Mouse (Mus musculus) stomach, embryonic 16.5 days (tissue): ENCODE data around the gene Prokr2. TPM values are rescaled to one million over a fixed set of nuclear protein-coding genes. Genes with fewer than 3 reads are reported as not detected.
"Not testable (repeated sequence)": the region's sequence is repeated elsewhere in the genome, so short reads cannot be mapped to it uniquely, and the experiment has no call there.

Experiments
- ATAC-seq: fragments of 200-750 bp; cut with Nextera tagmentation; 2 replicates; pipeline ENCODE4 v1.8.0; 2017; ENCODE audit warnings: moderate number of reproducible peaks, moderate TSS enrichment; ENCODE audit not compliant: insufficient read depth, low FRiP score
- H3K27ac ChIP-seq: fragments of 300-500 bp; sonication (generic); 2 replicates; pipeline ENCODE4 v1.5.1; 2014; ENCODE audit warnings: low read length
- H3K27me3 ChIP-seq: fragments of 300-500 bp; sonication (generic); 2 replicates; pipeline ENCODE4 v1.6.1; 2014; ENCODE audit warnings: low read length, control low read depth, mixed read lengths; ENCODE audit not compliant: control insufficient read depth, insufficient read depth
- H3K36me3 ChIP-seq: fragments of 300-500 bp; sonication (generic); 2 replicates; pipeline ENCODE4 v1.6.1; 2014; ENCODE audit warnings: low read length; ENCODE audit not compliant: control insufficient read depth, insufficient read depth
- H3K4me1 ChIP-seq: fragments of 300-500 bp; sonication (generic); 2 replicates; pipeline ENCODE4 v1.6.1; 2014; ENCODE audit warnings: low read length, control low read depth, mixed read lengths; ENCODE audit not compliant: control insufficient read depth, insufficient read depth
- H3K4me2 ChIP-seq: fragments of 300-500 bp; sonication (generic); 2 replicates; pipeline ENCODE4 v1.6.1; 2014; ENCODE audit warnings: low read depth, low read length, mixed read lengths
- H3K4me3 ChIP-seq: fragments of 300-500 bp; sonication (generic); replicated peaks from 2 replicates; pipeline ENCODE4 v1.5.1; 2014; ENCODE audit warnings: mild to moderate bottlenecking, low read length
- H3K9ac ChIP-seq: fragments of 300-500 bp; sonication (generic); 2 replicates; pipeline ENCODE4 v1.6.1; 2014; ENCODE audit warnings: low read length
- H3K9me3 ChIP-seq: fragments of 300-500 bp; sonication (generic); replicated peaks from 2 replicates; pipeline ENCODE4 v1.6.1; 2016; ENCODE audit warnings: low read length, control low read depth; ENCODE audit not compliant: control insufficient read depth
- WGBS: fragments of 180-500 bp; shearing (Covaris S2); extraction: QIAGEN DNeasy Blood & Tissue Kit; methylation state at CpG from one replicate; pipeline ENCODE4 v1.1.7; 2014; 5-methylcytosine and 5-hydroxymethylcytosine counted together
- polyA plus RNA-seq: library from polyadenylated mRNA; unstranded; fragments of >200 nt; fragmentation: Nextera tagmentation; extraction: Ambion mirVana; gene quantifications from 2 replicates; pipeline ENCODE4 v1.2.1, GENCODE M21; 2015

Gene Prokr2
- polyA plus RNA-seq, 1 experiment from 2014 or later, result 0.23 TPM

GRCm38 (mm10) chr2:132301436-132301835, 83.8 kb downstream of the Prokr2 start:
- no peak for ATAC-seq

GRCm38 (mm10) chr2:132298250-132298649, 87.0 kb downstream of the Prokr2 start:
- ATAC-seq, result no peak
- Histone ChIP-seq H3K9me3 (no peaks in the 10 kb centered on the region), H3K27ac (no peak overlapping the region), H3K27me3 (no peaks in the 10 kb centered on the region), H3K36me3 (0 out of 2 replicates have a peak, but pooled peaks cover 20% of the 10 kb centered on the region), H3K4me1 (no peaks in the 10 kb centered on the region), H3K4me3 (no peak overlapping the region), H3K4me2 (no peak overlapping the region), H3K9ac (no peak overlapping the region)
- WGBS, result 92% methylated on average over 4 of the region's 4 CpGs

More at GRCm38 (mm10) chr2:132301436-132301835, 83.8 kb downstream of the Prokr2 start:
- no peak overlapping the region for H3K9ac ChIP-seq
- H3K36me3 ChIP-seq, result peaks cover 14% of the 10 kb centered on the region; the same call in 1 of the 2 replicates
- H3K4me1 ChIP-seq, result no peaks in the 10 kb centered on the region
- 93% methylated on average over 4 of the region's 4 CpGs for WGBS
- no peaks in the 10 kb centered on the region for H3K27me3 ChIP-seq
- no peak overlapping the region for H3K4me3 ChIP-seq
- no peak overlapping the region for H3K27ac ChIP-seq
- H3K9me3 ChIP-seq, result no peaks in the 10 kb centered on the region
- no peak overlapping the region for H3K4me2 ChIP-seq

GRCm38 (mm10) chr2:132293694-132294450, 91.4 kb downstream of the Prokr2 start:
- Histone ChIP-seq H3K36me3 (0 out of 2 replicates have a peak, but pooled peaks cover 13% of the 10 kb centered on the region), H3K9me3 (no peaks in the 10 kb centered on the region), H3K4me1 (peaks cover 10% of the 10 kb centered on the region; the same call in 1 of the 2 replicates), H3K4me3 (no peak overlapping the region), H3K27ac (no peak overlapping the region), H3K27me3 (no peaks in the 10 kb centered on the region), H3K9ac (no peak overlapping the region), H3K4me2 (no peak overlapping the region)
- 85% methylated on average over 10 of the region's 10 CpGs for WGBS
- ATAC-seq, result no peak

- 40% methylated on average over 4 of the region's 4 CpGs for WGBS
- Histone ChIP-seq H3K4me2 (no peak overlapping the region), H3K4me1 (peaks cover 10% of the 10 kb centered on the region; the same call in 1 of the 2 replicates), H3K9me3 (no peaks in the 10 kb centered on the region), H3K27me3 (no peaks in the 10 kb centered on the region), H3K4me3 (no peak overlapping the region), H3K27ac (no peak overlapping the region), H3K9ac (no peak overlapping the region), H3K36me3 (0 out of 2 replicates have a peak, but pooled peaks cover 8% of the 10 kb centered on the region)
- ATAC-seq, result no peak
Observed at GRCm38 (mm10) chr2:132292083-132292482, 93.2 kb downstream of the Prokr2 start.

DNA sequence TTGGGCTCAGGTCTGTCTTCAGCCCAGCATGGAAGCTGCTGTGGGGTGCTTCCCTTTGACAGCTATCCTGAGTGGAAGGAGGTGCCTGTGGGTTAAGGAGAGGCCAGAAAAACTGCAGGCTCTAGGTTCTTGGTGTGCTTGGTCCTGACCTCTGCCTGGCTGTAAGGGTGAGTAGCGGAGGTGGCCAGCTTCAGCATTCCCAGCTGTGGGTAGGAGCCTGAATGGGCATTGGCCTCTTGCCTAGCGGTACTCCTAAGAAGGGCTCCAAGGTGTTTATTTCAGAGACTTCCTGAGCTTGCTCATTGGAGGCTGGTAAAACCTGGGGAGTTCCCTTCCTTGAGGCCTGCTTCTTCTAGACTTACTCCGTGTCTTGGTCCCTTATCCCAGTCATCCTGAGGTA, 94.0 kb downstream of the Prokr2 start:
- no peaks in the 10 kb centered on the region for H3K9me3 ChIP-seq
- H3K27ac ChIP-seq, result no peak overlapping the region; the same call in 1 of the 2 replicates
- WGBS, result 75% methylated on average over 3 of the region's 3 CpGs
- no peak overlapping the region for H3K4me3 ChIP-seq
- peaks cover 10% of the 10 kb centered on the region; the same call in 1 of the 2 replicates for H3K4me1 ChIP-seq
- no peak overlapping the region for H3K9ac ChIP-seq
- no peaks in the 10 kb centered on the region for H3K27me3 ChIP-seq
- ATAC-seq, result no peak
- H3K36me3 ChIP-seq, result 0 out of 2 replicates have a peak, but pooled peaks cover 8% of the 10 kb centered on the region
- no peak overlapping the region for H3K4me2 ChIP-seq

DNA sequence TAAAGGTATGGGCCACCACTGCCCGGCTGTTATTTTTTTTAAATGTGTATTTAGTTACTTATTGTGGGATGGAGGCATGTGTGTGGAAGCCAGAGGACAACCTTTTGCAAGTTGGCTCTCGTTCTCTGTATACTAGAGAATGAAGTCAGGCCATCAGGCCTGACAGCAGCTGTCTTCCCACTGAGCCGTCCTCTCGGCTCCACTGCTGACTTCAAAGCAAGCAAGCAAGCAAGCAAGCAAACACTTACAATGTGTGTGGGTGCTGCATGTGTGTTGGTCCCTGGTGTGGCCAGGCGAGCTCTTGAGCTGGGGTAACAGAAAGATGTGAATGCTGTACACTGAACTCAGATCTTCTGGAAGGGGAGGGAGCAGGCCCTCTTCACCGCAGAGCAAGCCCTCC, 94.4 kb downstream of the Prokr2 start:
- Histone ChIP-seq H3K27ac (no peak overlapping the region; the same call in 1 of the 2 replicates), H3K4me3 (no peak overlapping the region), H3K4me1 (peaks cover 10% of the 10 kb centered on the region; the same call in 1 of the 2 replicates), H3K9ac (no peak overlapping the region), H3K27me3 (no peaks in the 10 kb centered on the region), H3K9me3 (no peaks in the 10 kb centered on the region), H3K36me3 (0 out of 2 replicates have a peak, but pooled peaks cover 8% of the 10 kb centered on the region), H3K4me2 (no peak overlapping the region)
- WGBS, result 74% methylated on average over 6 of the region's 6 CpGs
- ATAC-seq, result no peak

- H3K9me3 ChIP-seq, H3K27ac ChIP-seq, H3K27me3 ChIP-seq, H3K4me2 ChIP-seq, H3K4me3 ChIP-seq, H3K9ac ChIP-seq, ATAC-seq, H3K36me3 ChIP-seq: not testable (repeated sequence)
- 61% methylated on average over 5 of the region's 7 CpGs for WGBS
- H3K4me1 ChIP-seq, result peaks cover 19% of the 10 kb centered on the region
Observed at GRCm38 (mm10) chr2:132289213-132289612, 96.0 kb downstream of the Prokr2 start.

Other genes with a start within 250 kb of the Prokr2 start
- 11.5 and 12.1 TPM in 2 replicates for gene Slc23a2, start 240.3 kb downstream of the Prokr2 start, polyA plus RNA-seq
- gene Tmem230, start 137.6 kb downstream of the Prokr2 start, polyA plus RNA-seq, result 38.2 and 40.6 TPM in 2 replicates
- 197 and 208 TPM in 2 replicates for gene Pcna, start 132.1 kb downstream of the Prokr2 start, polyA plus RNA-seq
- 19.7 and 20.3 TPM in 2 replicates for gene Cds2, start 122.3 kb downstream of the Prokr2 start, polyA plus RNA-seq
- gene Gpcpd1, start 202.3 kb upstream of the Prokr2 start, polyA plus RNA-seq, result 27.6 and 30.3 TPM in 2 replicates